Mouse (Mus musculus) MEL-GATA-1-ER (cell line): Measurements from ENCODE around the gene 4933416C03Rik.

Experiments
- DNase-seq: peaks from one replicate; pipeline ENCODE4 v3.0.0-alpha.2; 2012; ENCODE audit warnings: low read depth; ENCODE audit errors: extremely low read depth

Gene 4933416C03Rik

DNA sequence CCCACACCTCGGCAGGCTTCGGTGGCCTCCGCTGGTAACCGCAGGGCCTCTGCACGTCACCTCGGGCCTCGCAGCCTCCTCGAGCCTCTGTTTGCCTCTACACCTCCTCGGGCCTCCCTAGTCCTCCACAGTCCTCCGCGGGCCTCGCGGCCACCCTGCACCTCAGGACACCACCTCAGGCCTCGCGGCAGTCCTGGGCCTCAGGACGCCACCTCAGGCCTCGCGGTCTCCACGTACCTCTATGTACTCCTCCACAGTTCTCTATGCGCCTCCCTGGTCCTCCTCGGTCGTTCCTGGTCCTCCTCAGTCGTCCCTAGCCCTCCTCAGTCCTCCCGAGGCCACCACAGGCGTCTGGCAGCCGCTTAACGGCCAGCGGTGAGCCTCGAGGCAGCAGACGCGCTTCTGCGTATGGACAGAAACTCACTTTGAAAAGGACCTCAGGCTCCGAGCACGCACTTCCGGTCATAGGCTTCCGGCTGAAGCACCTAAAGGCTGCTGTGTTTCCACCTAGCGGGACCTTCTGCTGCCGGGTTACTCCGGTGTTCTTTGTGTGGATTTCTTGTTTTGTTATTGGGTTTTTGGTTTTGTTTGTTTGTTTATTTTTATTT, at the start of gene 4933416C03Rik:
4933416C03Rik (minus strand) TSS at position 51 of the 608 bp plus-strand sequence.
- no peak for DNase-seq

DNA sequence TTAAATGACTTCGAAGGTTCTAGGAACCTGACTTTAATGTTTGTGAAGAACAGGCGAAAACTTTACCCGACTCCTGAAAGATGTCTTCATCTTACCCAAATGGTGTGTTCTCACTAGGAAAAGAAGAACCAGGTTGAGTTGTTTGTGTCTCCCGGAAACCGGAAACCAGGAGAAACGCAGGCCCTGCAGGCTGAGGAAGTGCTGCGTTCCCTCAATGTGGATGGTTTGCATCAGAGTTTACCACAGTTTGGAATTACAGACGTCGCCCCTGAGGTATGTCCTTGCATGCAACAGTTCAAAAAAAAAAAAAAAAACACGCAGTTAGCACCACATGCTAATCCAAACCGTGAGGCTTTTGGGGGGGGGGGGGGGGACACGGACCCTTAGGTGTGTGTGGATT, 48.6 kb upstream of the 4933416C03Rik start:
- DNase-seq, result no peak

DNA sequence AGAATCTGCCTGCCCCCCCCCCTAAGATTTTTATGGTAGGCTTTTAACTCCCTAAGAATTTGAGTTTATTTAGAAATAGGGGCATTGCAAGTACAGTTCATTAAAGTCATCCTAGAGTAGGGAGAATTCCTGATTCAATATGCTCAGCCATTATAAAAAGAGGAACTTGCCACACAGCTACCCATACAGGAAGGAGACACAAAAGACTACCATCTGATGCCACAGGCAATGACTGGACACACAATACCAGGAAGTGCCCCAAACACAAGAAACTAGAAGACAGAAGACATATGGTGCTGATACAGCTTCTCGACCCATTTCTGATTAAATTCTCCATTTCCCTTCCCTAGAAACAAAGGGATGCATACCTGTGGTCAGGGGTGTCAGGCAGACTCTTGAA, 43.0 kb upstream of the 4933416C03Rik start:
- no peak for DNase-seq

DNA sequence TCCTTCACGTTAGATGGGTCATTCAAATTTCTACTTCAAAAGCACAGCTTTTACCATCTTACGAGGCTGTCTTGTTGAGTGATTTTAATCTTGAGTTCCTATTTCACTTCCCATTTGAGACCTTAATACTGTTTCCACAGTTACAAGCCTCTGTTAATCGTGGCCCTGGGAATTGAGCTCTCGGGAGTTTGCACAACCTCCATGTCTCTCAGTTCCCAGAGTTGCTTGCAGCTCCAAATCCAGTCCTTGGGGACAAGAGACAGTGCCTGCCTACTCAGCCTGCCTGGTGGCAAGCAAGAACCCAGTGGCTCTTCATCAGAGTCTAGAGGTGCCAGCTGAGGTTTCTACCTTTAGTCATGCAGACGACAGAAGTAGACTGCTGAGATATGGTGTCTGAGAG, 41.0 kb upstream of the 4933416C03Rik start:
- DNase-seq, result no peak

DNA sequence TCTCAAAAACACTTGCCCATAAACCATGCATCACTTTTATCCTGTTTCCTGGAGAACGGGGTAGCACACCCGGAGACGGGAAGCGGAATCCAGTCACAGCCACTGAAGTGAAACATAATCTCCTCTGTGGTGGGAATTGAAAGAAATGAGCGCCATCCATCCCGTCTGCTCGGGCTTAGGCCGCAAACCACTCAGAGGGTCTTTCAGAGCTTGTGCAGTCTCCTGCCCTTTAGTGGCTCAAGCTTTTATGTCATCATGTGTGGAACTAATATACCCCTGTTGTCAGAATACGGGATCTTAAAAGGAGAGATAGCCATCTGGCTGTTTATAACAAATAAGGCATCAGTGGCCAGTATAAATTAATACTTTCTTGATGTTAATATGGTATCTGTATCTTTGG, 32.4 kb upstream of the 4933416C03Rik start:
- DNase-seq, result no peak

DNA sequence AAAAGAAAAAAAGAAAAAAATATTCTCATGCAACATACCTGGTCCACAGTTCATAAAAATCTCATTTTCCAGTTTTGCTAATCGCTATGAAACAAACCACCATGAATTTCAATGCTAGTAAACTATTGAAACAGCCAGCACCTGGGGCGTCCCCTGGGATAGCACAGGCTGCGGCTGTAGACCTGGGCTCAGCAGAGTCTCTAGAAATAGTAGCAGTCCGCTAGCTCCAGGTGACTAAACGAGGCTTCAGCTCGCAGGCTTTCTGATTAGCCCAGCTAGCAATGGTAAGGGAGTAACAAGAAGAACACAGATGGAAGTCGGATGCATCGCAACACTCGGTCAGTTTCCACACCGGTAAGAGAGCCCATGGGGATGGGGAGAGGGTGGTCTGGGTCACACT, 30.0 kb upstream of the 4933416C03Rik start:
- DNase-seq, result no peak

DNA sequence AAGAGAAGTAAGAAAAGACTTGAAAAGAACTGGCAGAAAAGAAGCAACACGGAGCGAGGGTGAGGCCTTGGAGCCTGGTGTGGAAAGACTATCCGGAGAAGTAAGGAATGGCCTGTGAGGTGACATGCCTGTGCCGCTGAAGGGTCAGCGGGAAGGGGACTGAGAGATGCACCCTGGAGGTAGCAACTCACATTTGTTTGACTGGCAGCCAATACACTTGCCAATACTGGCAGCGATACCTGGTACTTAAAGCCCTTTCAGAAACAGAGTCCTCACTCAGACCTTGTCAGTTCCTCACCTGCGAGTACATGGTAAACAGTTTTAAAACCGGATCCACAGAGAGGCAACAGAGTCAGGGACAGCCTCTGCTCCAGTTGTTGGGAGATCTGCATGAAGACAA, 26.5 kb upstream of the 4933416C03Rik start:
- no peak for DNase-seq

DNA sequence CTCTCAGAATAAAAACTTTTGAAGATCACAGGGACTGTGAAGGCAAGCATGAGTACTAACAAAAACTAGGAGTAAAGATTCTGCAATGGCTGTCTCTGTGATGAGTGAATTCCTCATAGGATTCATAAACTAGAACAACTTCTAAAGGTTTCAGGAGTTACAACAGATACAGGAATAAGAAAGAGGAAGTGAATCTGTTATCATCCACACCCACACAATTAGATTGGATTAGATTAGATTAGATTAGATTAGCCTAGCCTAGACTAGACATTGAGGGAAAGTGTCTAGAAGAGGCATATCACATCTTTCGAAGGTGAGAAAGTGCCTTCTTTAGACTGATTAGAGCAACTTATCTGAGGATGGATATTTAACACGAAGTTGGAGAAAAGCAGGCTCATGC, 21.5 kb upstream of the 4933416C03Rik start:
- no peak for DNase-seq

DNA sequence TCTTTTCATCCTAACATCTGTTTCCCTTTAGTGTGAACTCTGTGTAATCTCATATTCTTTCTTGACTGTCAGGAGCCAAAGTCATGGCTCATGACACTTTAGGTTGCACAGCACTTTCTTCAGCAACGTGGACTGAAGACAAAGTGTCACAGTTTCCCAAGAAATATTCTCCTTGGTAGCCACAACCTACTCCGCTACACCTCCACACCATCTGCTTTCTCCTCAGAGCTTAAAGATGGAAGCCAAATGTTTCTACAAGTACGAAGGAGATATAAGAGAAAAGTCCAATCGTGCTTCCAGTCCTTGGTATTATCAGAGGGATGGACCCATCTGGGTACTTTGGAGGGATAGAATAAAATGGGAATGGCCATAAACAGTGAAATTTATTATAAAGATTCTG, 18.5 kb upstream of the 4933416C03Rik start:
- no peak for DNase-seq

DNA sequence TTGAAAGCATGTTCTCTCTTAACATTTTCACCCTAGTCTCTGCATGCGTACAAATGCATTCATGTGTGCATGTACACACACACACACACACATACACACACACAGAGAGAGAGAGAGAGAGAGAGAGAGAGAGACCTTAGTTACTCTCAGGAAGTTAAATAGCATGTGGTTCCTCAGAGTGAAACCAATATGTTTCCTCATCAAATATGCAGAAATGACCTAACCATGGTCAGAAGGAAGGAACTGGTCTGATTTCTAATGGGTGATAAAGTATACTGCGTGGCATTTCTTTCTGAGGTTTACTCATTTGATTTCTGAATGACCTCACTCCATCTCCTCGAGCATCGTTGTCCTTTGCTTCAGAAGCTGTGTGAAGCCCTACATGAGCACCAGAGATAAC, 17.5 kb upstream of the 4933416C03Rik start:
- no peak for DNase-seq

DNA sequence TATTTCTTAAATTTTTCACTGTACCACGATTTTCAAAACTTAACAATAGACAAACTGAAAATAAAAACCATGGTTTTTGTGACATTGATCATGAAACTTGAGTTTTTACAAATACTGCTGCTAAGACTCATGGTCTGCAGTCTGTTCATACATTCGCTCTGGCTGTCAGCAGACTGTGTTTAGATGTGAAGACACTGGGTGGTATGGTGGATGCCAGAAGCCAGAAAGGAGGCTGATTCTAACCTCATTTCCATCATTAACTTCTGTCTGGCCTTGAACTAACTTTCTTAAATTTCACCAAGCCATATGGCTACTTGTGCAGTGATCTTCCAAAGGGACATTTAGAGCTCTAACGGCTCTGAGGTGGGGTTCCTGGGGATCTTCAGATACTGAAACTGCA, 16.7 kb upstream of the 4933416C03Rik start:
- no peak for DNase-seq

DNA sequence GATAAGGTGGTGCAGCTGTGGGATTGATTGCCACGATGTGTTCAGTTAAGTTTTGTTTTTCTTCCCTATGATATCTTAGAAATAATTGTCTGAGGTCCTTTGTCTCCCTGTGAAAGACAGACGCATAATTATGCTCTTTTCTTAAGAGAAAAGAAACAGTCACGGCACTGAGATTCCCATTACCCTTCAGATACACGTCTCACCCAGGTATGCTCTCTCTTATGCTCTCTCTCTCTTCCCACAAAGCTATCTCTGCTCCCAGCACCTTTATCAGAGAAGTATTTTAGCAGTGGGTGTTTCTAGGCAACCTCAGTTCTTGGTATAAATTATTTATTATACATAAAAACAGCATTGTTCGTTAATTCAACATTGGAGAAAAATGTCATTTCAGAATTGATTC, 11.6 kb upstream of the 4933416C03Rik start:
- no peak for DNase-seq

DNA sequence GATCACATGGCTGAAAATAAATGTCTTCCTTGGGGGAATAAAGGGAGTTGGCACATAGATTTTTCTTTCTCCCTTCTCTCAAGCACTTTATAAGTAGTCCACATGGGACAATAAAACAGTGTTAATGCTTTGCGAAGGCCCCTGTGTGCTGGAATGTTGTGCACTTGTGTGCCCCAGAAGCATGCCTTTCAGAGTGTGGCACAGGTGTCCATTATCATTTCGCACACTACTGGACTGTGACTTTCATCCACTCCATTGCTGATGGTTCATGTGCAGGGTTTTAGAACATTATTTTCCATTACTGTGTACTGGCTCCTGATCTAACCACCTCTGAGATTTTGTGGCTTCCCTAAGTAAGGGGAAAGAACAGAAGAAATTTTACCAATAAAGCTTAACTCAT, 10.1 kb upstream of the 4933416C03Rik start:
- DNase-seq, result no peak

DNA sequence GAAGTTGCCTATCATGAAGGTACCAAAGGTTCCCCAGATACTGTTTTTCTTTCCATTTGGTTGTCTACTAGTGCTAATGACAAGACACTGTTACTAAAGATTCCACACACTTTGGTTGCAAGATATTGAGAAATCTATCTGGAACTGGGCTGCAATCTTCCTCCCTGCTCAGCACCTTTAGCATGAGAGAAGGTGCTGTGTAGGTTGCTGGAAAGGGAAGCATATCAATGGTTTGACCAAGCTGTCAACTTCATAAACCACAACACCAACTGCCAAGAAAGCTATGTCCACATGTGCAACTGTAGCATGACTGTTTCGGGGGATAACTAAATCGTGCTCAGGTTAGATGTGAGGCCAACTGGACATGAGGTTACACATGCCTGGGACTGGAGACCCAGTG, 7.7 kb upstream of the 4933416C03Rik start:
- no peak for DNase-seq

DNA sequence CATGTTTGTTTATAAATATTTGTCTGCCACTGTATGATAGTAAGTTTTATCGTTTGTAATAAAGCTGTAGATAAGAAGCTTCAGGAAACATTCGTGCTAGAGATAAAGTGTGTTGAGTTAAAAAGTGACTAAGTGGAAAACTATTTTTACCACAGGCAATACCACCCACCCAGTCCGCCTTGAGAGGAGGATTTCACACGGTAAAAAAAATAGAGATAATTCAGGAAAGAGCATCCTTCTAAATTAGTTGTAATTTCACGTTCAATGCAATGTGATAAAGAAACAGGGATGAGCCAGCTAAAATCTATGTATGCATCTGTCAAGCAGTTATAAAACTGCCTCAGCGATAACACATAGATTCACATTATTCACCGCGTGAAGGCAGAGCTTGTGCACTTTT, 3.3 kb upstream of the 4933416C03Rik start:
- DNase-seq, result no peak

DNA sequence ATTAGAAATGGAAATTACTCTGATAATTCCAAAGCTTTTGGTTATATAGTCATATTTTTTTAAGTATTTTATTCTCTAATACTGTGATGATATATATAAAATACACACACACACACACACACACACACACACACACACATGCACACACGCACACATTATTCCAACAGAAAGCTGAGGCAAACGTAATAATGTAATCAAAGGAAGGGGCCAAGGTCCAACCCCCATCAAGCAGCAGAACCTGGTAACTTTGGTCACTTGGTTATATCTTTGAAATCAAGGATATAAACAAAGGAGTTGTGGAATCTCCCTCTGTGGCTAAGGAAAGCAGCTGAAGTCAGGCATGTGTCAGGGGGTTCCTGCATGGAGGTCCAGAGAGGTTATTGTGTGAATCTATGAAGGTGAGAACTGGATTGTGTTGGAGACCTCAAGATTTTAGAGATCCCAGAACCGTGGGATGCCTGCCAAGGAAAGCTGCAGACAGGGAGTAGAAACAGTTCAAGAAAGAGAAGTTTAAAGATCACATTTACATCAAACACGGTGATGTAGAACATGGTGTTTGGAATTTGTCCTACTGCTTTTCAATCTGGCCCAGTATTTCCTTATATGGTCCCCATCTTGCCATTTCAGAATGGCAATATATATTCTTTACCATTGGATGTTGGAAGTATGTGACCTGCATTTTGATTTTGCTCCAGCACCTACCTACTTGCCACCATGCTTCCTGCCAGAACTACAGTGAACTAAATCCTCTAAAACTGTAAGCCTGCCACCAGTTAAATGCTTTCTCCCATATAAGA, 2.4 kb upstream of the 4933416C03Rik start:
- no peak for DNase-seq

DNA sequence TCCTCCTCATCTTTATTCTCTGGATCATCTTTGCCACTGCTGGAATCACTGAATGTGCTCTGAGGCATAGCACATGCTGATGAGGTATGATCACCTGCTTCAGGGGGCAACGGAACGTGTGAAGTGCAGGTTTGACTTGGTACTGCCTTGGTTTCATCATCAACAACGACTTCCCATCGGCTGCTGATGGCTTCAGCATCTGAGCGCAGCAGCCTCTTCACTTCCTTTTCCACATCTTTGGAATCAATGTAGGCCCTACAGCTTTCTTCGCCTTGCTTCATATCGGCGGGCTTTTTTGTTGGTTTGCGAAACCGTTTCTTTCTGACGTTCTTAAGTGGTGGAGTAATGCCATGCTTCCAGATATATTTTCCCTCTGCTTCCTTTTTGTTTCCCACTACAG, 849 bp downstream of the 4933416C03Rik start:
- no peak for DNase-seq

DNA sequence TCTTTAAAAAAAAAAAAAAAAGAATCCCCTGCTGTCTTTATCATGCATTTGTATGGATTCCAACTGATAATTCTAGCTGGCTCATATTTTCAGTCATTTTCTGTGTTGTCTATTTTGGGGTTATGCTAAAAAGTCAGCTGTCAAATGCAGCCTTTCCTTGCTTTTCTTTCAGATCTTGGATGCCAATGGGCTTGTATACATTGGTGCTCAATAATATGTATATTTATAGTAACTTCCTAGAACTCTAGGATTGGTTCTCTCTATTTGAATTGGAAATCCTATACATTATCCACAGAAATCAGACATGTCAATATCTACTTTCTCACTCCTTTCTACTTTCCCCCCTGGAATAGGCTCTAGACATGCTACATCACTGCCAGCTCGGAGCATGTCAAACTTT, 5.0 kb downstream of the 4933416C03Rik start:
- no peak for DNase-seq

DNA sequence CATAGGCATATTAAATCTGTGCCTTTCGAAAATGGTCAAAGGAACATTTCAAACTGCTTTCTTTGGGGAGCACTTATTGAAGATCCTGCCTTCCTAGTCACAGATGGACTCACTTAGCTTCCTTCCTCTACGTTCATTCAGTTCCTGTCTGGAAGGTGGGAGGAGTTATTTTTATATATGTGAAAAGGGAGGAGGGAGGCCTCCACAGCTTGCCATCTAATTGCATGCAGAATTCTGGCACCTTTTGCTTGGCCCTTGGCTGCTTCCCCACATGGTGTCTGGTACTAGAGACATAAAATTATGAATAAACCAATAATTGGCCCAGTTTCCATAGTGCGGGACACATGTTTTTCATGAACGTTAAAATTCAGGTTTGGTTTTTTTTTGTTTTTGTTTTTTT, 5.5 kb downstream of the 4933416C03Rik start:
- DNase-seq, result no peak

DNA sequence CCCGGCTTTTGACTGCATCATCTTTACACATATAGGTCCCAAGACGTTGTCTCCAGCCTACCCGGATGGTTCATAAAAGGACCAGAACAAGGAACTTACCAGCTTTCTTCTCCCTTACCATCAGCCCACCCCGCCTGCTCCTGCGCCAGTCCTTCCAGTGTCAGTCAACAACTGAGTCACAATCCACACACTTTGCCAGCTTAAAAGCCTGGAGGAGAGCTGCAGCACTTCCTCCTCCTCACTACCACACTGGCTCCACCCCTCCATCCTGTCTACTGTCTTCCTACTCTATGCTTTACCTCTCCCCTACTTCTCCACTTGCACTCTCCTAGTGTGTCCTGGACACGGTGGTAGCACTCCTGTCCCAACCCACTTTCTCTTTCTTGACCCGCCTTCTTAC, 15.2 kb downstream of the 4933416C03Rik start:
- DNase-seq, result no peak

DNA sequence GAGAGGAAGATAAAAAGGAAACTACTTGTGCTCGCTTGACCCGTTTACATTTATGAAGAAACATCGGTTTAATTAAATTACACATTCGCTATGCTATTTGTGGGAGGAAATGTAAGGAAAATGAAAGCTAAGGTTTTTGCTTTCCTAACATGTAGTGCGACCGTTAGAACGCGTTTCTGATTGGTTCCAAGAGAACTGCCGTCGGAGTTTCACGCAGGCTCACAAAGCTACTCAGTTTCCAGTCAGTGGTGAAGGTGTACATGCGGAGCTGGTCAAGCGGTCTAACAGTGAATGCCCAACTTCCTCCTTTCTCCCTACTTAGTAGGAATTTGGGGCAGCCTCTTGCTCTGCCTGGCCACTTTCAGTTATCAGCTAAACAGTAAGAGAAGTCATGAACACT, 17.3 kb downstream of the 4933416C03Rik start:
- DNase-seq, result no peak

DNA sequence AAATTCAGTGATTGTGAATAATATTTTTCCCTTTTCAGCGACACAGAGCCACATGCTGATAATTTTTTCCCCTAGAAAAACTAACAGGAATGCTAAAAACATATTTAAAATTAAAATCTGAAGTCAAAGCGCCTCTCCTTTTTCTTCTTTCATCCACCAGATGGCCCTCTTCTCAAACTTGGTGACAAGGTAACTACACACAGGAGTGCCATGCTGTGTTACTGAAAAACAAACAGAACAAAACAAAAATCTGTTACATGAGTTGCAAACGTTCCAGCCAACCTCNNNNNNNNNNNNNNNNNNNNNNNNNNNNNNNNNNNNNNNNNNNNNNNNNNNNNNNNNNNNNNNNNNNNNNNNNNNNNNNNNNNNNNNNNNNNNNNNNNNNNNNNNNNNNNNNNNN, 29.8 kb downstream of the 4933416C03Rik start:
- DNase-seq, result no peak

DNA sequence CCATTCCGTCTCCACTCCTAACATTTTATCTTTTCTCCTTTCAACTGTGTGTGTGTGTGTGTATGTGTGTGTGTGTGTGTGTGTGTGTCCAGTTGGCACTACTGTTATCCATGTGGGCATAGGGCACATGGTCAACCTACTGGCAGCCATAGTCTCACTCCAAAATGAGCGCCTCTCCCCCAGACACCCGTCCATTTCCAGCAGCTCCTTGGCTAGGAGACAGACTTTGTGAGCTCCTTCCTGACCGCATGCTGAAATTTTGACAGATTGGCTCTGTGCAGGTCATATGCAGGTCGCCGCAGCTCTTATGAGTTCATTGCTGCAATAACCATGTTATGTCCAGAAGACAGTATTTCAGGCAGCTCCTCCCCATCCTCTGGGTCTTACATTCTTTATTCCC, 32.9 kb downstream of the 4933416C03Rik start:
- no peak for DNase-seq
